Mouse (Mus musculus) brown adipose tissue, adult 24 weeks (tissue): Measurements from ENCODE around the gene 4931422A03Rik. TPM values are rescaled to one million over a fixed set of nuclear protein-coding genes. Genes with fewer than 3 reads are reported as not detected.
"Not testable (repeated sequence)": the region's sequence is repeated elsewhere in the genome, so short reads cannot be mapped to it uniquely, and the experiment has no call there.

ENCODE experiments used
- H3K27ac ChIP-seq: fragments of 200-500 bp; replicated peaks from 2 replicates; pipeline ENCODE4 v1.5.1; 2012; ENCODE audit warnings: low read depth, mild to moderate bottlenecking, low read length
- H3K4me1 ChIP-seq: fragments of 200-500 bp; 2 replicates; pipeline ENCODE4 v1.6.1; 2012; ENCODE audit warnings: low read length, mixed read lengths; ENCODE audit not compliant: control insufficient read depth, insufficient read depth, insufficient read length
- H3K4me3 ChIP-seq: fragments of 200-500 bp; 2 replicates; pipeline ENCODE4 v1.5.1; 2012; ENCODE audit warnings: low read depth, mild to moderate bottlenecking, low read length, moderate library complexity; ENCODE audit not compliant: insufficient read depth
- polyA plus RNA-seq: library from polyadenylated mRNA; stranded (reverse); fragments of >200 nt; gene quantifications from 2 replicates; pipeline ENCODE4 v1.2.4, GENCODE M21; 2012; ENCODE audit not compliant: missing spikeins, insufficient read depth, insufficient read length

4931422A03Rik gene
- polyA plus RNA-seq = not detected in 2 replicates

DNA sequence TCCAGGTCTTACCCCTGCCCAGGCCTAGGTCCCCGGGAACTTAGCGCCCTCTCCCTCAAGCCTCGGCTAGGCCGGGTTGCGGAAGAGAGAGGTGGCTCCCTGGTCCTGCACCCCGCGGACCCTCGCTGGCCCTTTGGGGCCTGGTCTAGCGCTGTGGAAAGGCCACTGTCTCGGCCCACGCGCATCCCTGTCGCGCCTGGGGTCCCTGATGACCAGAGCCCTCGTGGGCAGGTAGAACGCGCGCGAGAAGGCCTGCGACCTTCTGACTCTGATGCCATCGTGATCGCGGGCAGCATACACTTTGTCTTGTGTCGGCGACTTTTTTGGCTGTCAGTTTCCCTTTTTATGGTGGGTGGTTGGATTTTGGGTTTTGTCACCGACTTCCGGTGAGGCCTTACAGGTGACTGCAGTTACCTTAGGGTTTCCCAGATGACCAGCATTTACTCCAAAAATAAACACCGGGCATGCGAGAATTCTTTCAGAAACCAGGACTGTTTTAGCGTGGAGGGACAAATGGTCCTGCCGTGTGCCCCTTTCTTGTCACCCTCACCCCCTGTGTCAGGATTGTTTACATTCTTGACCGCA lies at the start of gene 4931422A03Rik:
TSS of gene 4931422A03Rik (minus strand) at position 223 of the 585 bp plus-strand sequence.
- H3K4me3 ChIP-seq = peak within 1 kb of the TSS; percentile 98
- peak within 1 kb of the TSS; percentile 86 for H3K27ac ChIP-seq
- H3K4me1 ChIP-seq = no peaks in the 10 kb centered on the region

DNA sequence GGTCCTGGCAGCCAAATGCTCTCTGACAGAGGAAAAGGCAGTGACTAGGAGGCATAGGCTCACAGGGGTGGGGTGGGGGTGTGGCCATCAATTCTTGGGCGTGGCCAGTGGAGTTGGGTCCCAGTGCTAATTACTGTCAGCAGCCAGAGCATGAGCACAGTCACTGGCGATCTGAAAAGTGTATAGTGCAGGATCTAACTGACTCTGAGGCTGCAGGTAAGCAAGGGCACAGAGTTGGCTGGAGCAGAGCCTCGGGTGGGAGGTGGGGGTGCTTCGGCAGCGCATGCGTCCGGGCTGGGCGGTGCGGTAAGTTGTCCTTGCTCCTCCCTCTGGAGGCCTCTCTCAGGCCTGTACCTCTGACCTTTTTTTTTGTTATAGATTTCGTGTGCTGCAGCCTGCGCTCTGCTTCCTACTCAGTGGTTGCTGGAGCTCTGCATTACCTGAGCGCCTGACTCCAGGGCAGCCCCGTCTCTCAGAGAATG lies 41.6 kb upstream of the 4931422A03Rik start, which contains the start of gene Cd59b:
TSS of gene Cd59b (plus strand) at position 146 of the 482 bp plus-strand sequence.
- Histone ChIP-seq H3K4me3 (peak within 1 kb of the TSS; percentile 73), H3K4me1 (no peaks in the 10 kb centered on the region), H3K27ac (peak within 1 kb of the TSS; percentile 75; the same call in 1 of the 2 replicates)

DNA sequence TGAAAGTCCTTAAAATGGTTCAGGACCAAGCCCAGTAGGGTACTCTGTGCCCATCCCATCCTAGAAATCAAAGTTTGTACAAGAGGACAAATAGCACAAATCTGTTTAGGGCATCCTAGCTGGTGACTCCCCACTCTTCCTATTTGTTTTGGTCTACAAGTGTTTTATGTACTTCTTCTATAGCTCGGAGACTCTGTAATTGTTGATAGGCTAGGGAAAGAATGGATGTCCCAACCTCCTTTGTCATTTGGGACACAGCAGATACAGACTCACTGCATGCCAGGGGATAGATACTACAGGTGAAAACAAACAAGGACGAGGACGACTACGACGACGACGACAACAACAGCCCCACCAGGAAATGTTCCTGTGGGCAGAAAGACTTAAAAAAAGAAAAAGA lies 40.3 kb upstream of the 4931422A03Rik start, which contains the start of gene Gm10799:
TSS of gene Gm10799 (minus strand) at position 101 of the 400 bp plus-strand sequence.
- not testable (repeated sequence) for H3K27ac ChIP-seq

DNA sequence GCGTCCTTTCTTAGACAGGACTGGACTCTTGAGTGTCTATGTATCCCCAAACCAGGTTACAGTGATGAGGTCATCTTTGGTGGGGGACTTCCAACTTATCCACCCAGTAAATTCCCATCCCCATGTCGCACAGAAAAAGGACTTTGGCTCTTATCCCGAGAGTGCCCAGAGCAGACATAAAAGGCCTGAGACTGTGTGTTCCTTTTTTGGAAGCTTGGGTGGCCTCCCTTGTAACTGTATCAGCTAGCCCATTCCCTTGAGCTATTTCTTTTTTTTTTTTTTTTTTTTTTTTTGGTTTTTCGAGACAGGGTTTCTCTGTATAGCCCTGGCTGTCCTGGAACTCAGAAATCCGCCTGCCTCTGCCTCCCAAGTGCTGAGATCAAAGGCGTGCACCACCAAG lies 37.4 kb upstream of the 4931422A03Rik start, which contains the start of gene Gm10912:
TSS of gene Gm10912 (plus strand) at position 301 of the 400 bp plus-strand sequence.
- H3K27ac ChIP-seq, H3K4me3 ChIP-seq, H3K4me1 ChIP-seq: not testable (repeated sequence)

More for the DNA sequence above, 40.3 kb upstream of the 4931422A03Rik start, which contains the start of gene Gm10799:
- not testable (repeated sequence) for H3K4me3 ChIP-seq, H3K4me1 ChIP-seq

DNA sequence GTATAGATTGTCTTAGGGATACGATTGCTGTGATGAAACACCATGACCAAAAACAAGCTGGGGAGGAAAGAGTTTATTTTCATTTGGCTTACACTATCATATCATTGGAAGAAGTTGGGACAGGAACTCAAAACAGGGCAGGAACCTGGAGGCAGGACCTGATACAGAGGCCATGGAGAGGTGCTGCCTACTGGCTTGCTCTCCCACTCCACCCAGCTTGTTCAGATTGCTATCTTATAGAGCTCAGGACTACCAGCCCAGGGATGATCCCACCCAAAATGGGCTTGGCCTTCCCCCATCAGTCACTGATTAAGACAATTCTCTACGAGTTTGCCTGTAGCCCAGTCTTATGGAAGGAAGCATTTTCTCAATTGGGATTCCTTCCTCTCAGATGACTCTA lies 36.0 kb upstream of the 4931422A03Rik start:
- Histone ChIP-seq H3K27ac (no peak overlapping the region), H3K4me1 (no peaks in the 10 kb centered on the region), H3K4me3 (no peak overlapping the region)

DNA sequence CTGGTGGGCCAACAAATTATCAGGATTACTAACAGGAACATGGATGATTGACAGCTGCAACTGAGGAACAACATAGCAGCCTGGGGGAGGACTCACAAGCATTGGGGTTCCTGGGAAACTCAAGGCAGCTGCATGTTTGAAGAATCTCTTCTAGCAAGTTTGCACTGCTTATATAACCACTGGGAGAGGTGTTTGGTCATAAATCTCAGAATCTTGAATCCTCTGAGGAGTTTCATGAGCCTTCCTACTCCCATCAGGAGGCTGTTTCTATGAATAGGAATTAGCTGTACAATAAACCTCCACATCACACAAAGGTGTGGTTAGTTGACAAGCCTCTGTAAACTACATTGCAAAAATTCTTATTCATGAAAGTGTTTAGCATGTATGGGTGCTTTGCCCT lies 34.5 kb upstream of the 4931422A03Rik start:
- Histone ChIP-seq H3K4me3 (no peak overlapping the region), H3K27ac (no peak overlapping the region), H3K4me1 (no peaks in the 10 kb centered on the region)

DNA sequence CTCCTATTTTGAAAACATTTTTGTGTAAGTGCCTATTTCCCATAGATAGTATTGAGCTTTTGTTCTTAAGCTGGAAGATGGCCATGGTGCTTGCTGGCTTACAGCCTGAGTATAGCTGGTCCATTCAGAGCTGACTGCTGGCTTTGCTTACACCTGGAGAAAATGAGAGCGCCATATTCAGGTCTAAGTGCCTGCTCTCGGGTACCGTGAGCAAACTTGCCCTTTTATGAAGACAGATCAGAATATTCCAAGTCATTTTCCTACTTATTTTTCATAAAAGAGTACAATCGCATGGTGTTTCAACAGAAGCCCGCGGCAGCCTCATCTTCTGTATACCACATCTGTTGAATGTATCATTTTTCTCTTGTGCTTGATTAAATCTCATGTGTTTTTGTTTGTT lies 32.8 kb upstream of the 4931422A03Rik start:
- Histone ChIP-seq H3K27ac (no peak overlapping the region), H3K4me1 (no peaks in the 10 kb centered on the region), H3K4me3 (no peak overlapping the region)

DNA sequence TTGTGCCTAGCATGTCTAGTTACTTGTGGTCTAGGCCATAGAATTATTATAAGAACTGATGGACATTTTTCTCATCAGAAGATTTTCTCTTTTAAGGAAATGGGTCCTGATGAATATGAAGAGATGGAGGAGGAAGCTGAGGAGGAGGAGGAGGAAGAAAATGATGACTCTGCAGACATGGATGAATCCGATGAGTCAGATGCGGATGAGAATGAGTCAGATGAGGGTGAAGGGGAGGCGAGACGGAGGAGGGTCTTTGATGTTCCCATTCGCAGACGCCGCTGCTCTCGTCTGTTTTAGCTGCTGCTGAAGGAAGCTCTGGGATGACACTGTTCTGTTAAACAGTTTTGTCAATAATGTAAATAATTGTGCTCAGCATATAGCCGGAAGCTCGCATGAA lies 31.6 kb upstream of the 4931422A03Rik start:
- no peak overlapping the region for H3K27ac ChIP-seq
- H3K4me3 ChIP-seq = no peak overlapping the region
- H3K4me1 ChIP-seq = no peaks in the 10 kb centered on the region

DNA sequence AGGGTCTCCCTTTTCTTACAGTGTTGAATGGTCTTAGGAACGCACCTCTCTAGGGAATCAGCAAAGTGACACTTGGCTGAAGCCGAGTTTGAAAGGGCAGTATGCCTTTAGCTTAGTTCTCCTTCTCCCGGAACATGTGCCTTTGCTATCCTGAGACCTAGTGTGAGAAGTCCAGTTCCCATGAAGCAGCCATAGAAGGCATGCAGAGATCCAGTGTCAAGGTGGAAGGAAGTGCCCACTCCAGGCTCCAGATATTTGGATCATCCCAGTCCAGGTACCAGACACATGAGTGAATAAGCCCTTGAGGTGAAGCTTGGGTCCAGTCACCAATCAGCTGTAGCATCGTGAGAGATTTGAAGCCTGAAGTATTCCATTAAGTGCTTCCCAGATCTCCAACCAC lies 30.8 kb upstream of the 4931422A03Rik start:
- H3K4me1 ChIP-seq = no peaks in the 10 kb centered on the region
- H3K4me3 ChIP-seq = no peak overlapping the region
- H3K27ac ChIP-seq = no peak overlapping the region

DNA sequence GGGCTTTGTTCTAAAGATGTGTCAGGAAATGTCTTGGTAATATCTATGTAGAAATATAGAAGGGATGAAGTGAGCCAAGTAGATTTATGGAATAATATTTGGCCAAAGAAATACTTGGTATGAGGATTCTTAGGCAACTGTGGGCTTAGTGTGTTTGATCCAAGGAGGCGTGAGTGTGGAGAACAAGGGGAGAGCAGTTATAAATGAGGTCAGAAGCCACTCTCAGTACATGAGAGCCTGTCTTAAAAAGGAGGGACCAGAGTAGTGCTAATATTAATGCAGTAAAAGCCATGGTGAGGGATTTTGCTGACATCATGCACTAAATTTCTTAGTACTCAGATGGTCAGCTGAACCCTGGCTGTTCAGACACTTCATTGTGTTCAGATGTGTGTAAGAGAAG lies 30.2 kb upstream of the 4931422A03Rik start:
- H3K4me3 ChIP-seq = no peak overlapping the region
- H3K4me1 ChIP-seq = no peaks in the 10 kb centered on the region
- H3K27ac ChIP-seq = no peak overlapping the region

DNA sequence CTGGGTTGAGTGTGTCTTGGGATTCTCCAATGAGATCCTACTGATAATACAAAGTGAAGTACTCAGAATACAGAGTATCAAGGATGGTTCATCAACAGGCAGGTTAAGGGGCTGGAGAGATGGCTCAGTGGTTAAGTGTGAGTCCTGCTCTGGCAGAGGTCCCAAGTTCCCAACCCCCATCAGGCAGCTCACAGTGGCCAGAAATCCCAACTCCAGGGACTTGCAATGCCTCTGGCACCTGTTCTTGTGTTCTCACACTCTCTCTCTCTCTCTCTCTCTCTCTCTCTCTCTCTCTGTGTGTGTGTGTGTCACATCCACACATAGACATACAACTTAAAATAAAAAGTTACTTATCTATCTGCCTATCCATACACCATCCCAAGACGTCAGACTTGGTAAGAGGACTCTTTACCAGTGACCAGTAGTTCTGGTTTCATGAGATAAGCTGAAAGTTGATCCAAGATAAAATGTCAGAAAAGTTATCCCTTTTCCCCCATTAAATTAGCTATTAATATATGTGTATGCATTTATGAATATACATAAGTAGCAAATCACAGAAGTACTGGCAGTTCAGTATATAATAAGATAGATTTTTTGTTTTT lies 16.4 kb upstream of the 4931422A03Rik start:
- Histone ChIP-seq H3K4me1 (peaks cover 5% of the 10 kb centered on the region), H3K27ac (peak overlapping the region; percentile 45; the same call in 1 of the 2 replicates), H3K4me3 (no peak overlapping the region)

DNA sequence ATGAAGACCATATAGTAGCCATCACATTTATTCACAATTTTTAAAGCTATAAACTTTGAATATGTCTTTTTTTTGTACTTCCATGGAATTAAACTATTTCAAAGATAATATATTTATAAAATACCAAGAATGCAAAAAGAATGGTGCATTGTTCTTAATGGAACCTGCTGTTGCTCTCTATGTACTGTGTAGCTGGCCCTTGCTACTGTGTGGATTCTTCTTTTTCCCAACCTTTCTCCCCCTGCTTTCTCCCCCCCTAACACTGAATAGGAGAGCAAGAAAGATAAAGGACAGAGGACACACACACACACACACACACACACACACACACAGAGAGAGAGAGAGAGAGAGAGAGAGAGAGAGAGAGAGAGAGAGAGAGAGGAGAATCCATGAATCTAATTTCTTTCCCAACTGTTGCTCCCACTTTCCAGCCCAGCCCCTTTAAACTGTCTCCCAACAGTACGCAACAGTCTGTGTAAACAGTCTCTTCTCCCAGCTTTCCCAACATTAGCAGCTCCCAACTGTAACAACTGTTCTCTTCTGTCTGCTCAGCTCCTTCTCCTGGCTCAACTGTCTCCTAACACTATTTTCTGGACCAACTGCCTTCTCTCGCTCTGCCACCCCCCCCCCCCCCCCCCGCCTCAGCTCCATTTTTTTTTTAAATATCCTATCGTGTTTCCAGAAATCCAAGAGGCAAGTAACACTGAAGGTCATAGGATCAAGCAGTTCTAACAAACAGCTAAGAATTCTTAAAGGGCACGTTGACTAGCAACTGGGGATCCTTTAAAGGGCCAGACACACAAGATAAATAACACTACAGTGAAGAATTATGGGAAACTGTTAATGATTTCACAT lies 15.7 kb upstream of the 4931422A03Rik start:
- Histone ChIP-seq H3K4me3 (no peak overlapping the region), H3K4me1 (peaks cover 5% of the 10 kb centered on the region), H3K27ac (peak overlapping the region; percentile 91)

DNA sequence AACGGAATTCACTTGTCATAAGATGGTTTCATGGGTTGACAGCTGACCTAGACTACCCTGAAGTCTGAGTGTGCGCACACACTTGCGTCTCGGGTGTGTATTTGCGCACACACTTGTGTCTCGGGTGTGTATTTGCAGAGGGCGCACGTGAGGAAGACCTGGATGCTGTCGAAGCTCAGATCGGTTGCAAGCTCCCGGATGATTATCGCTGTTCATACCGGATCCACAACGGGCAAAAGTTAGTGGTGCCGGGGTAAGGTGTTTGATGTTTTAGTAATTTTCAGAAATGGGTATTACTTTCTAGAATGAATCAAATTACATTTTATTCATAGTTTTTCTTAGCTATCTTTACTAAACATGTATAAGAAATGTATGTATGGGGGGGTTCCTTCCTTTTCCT lies 14.6 kb upstream of the 4931422A03Rik start:
- no peak overlapping the region for H3K4me3 ChIP-seq
- H3K4me1 ChIP-seq = peaks cover 5% of the 10 kb centered on the region
- no peak overlapping the region for H3K27ac ChIP-seq

DNA sequence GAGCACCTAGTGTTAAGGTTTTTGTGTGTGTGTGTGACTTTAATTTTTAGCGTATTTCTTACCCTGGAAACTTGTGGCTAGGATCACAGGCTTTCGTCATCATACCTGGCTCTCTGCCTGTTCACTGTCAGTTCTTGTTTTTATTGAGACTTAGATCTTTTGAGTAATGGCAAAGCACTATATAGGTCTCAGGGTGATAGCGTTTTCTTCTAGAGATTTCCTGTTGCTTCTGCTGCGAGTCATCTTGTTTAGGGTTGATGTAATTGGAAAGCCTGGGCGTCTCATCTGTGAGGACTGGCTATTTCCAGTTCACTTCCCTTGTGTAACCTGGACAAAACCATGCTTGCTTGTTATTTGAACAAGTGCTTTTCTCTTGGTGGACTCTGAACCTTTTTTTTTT lies 13.5 kb upstream of the 4931422A03Rik start:
- H3K4me1 ChIP-seq = peaks cover 5% of the 10 kb centered on the region
- H3K27ac ChIP-seq = peak overlapping the region; percentile 84
- H3K4me3 ChIP-seq = no peak overlapping the region

DNA sequence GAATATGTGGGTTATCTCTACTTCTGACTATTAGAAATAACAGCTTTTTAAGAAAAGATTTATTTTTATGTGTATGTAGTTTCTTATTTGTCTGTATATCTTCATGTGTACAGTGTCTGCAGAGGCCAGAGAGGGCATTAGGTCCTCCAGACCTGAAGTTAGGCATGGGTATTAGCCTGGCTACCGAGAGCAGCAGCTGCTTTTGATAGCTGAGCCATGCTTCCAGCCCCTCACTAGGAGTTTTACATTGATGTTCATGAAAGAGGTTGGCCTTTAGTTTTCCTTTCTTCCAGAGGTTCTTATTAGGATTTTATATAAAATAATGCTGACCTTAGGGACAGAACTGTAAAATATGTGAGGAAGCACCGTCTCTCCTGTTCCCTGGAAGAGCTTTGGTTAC lies 10.1 kb upstream of the 4931422A03Rik start:
- Histone ChIP-seq H3K4me3 (no peak overlapping the region), H3K4me1 (peaks cover 5% of the 10 kb centered on the region), H3K27ac (no peak overlapping the region)
